Mouse (Mus musculus) kidney, postnatal 14 days (tissue): Measurements from ENCODE around the gene Hist1h2ad.
A peak's percentile ranks its signal among the peaks of the same experiment; 100 is the strongest.
"Not testable (repeated sequence)": the region's sequence is repeated elsewhere in the genome, so short reads cannot be mapped to it uniquely, and the experiment has no call there.

ENCODE experiments used
- DNase-seq: peaks from one replicate; pipeline ENCODE4 v3.0.0; 2022; ENCODE audit warnings: mixed read lengths

The Hist1h2ad gene

GRCm38 (mm10) chr13:23542225-23542980 is 31.8 kb upstream of the Hist1h2ad start:
- DNase-seq: not testable (repeated sequence)

GRCm38 (mm10) chr13:23542999-23543607 is 31.1 kb upstream of the Hist1h2ad start, which contains the start of gene Hist1h2bh:
Gene Hist1h2bh, minus strand, starts transcription at chr13:23543392.
- DNase-seq: peak; percentile 89

GRCm38 (mm10) chr13:23543965-23544786 is 30.0 kb upstream of the Hist1h2ad start, which contains the start of gene Hist1h3f:
Gene Hist1h3f, plus strand, starts transcription at chr13:23544052.
- DNase-seq: peak; percentile 88

GRCm38 (mm10) chr13:23544787-23545120 is 29.4 kb upstream of the Hist1h2ad start:
- not testable (repeated sequence) for DNase-seq

- DNase-seq: no peak
These were observed 27.5 kb upstream of the Hist1h2ad start for GRCm38 (mm10) chr13:23546694-23547093.

GRCm38 (mm10) chr13:23550761-23551145 is 23.4 kb upstream of the Hist1h2ad start:
- DNase-seq: no peak

GRCm38 (mm10) chr13:23551146-23551834 is 22.9 kb upstream of the Hist1h2ad start, which contains the start of gene Hist1h4f:
Gene Hist1h4f, minus strand, starts transcription at chr13:23551648.
- DNase-seq: peak; percentile 91

GRCm38 (mm10) chr13:23551931-23552914 is 22.0 kb upstream of the Hist1h2ad start:
- DNase-seq: no peak

- no peak for DNase-seq
These were observed 21.2 kb upstream of the Hist1h2ad start, which contains the start of gene Hist1h1d for GRCm38 (mm10) chr13:23552962-23553361. Gene Hist1h1d, plus strand, starts transcription at chr13:23553262.

GRCm38 (mm10) chr13:23554393-23554792 is 19.8 kb upstream of the Hist1h2ad start:
- DNase-seq: no peak

GRCm38 (mm10) chr13:23554925-23555838 is 19.0 kb upstream of the Hist1h2ad start:
- DNase-seq: peak; percentile 82

- peak; percentile 89 for DNase-seq
These were observed 18.3 kb upstream of the Hist1h2ad start for GRCm38 (mm10) chr13:23555839-23556416.

GRCm38 (mm10) chr13:23556906-23557305 is 17.3 kb upstream of the Hist1h2ad start:
- no peak for DNase-seq

GRCm38 (mm10) chr13:23560699-23561098 is 13.5 kb upstream of the Hist1h2ad start:
- not testable (repeated sequence) for DNase-seq

- not testable (repeated sequence) for DNase-seq
These were observed 12.7 kb upstream of the Hist1h2ad start for GRCm38 (mm10) chr13:23561531-23561882.

- DNase-seq: peak; percentile 95
These were observed 12.1 kb upstream of the Hist1h2ad start, which contains the start of gene Hist1h3e for GRCm38 (mm10) chr13:23561883-23562659. Gene Hist1h3e, minus strand, starts transcription at chr13:23562369.

GRCm38 (mm10) chr13:23562699-23563462 is 11.3 kb upstream of the Hist1h2ad start:
- DNase-seq: peak; percentile 58

- DNase-seq: no peak
These were observed 9.7 kb upstream of the Hist1h2ad start for GRCm38 (mm10) chr13:23564482-23564881.
